Mouse (Mus musculus): ENCODE data around the gene Tnfrsf11a. TPM values are rescaled to one million over a fixed set of nuclear protein-coding genes. Genes with fewer than 3 reads are reported as not detected.
A peak's percentile ranks its signal among the peaks of the same experiment; 100 is the strongest.

Tnfrsf11a gene
- total RNA-seq, 2 experiments from 2014 or later: 2.4 to 2.5 TPM

DNA sequence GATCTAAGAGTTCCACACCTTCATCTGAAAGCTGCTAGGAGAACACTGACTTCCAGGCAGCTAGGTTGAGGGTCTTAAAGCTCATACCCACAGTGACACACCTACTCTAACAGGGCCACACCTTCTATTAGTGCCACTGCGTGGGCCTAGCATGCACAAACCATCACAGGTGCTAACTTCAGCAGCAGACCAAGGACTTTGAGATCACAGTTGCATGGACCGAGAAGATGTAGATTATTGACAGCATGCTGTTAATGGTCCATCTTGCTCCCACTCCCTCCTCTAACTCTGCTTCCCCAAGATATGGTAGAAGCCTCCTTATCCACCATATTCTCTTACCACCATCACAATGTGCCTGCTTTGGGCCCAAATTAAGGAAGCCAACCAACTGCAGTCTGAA is 79.2 kb downstream of the Tnfrsf11a start:
- DNase-seq (ENCODE audit: low spot score in 2 of 2): no peak
- no peak for TF ChIP-seq CTCF (conservative IDR thresholded peaks at IDR 0.05)
- Histone ChIP-seq H3K4me3 (no peak overlapping the region), H3K27ac (no peak overlapping the region)

DNA sequence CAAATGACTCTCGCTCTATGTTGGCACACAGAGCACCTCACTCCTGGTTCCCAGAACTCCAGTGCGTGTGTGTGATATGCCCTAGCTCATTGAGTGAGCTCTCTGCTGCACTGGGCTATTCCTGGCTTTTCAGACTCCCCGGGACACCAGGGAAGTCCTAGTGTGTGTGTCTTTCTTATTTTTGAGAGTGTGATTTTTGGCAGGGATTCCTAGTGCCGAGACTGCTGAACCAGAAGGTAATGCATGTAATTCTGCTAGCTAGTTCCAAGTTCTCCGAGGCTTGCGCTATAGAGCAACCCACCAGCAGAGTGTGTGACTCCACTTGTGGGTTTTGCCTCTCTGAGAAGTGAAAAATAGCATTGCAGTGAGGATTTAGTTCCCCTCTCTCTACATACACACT is 96.1 kb downstream of the Tnfrsf11a start:
- no peak overlapping the region for H3K4me3 ChIP-seq
- H3K27ac ChIP-seq: no peak overlapping the region
- no peak; the same call in 1 of the 2 replicates for TF ChIP-seq CTCF (conservative IDR thresholded peaks at IDR 0.05)
- no peak for DNase-seq (ENCODE audit: low spot score in 2 of 2)

DNA sequence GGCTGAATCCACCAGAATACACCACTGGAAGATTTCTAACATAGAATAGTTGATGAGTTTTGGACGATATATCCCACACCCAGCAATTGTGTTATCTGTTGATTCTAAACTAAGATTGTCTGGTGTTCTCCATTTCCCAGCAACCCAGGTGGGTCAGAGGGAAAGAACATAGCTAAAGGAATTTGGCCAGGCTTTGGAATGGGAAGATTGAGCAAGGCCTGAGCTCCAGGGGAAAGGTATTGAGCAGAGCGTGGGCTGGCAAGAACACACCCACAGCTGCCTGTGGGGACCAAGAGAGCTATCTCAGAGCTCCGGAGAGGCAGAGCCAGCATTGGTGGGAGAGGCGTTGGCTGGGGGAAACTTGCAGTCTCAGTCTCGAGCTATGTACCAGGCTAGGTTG is 97.3 kb downstream of the Tnfrsf11a start:
- DNase-seq (ENCODE audit: low spot score in 2 of 2): no peak
- H3K4me3 ChIP-seq: no peak overlapping the region
- no peak overlapping the region for H3K27ac ChIP-seq
- no peak for TF ChIP-seq CTCF (conservative IDR thresholded peaks at IDR 0.05)

DNA sequence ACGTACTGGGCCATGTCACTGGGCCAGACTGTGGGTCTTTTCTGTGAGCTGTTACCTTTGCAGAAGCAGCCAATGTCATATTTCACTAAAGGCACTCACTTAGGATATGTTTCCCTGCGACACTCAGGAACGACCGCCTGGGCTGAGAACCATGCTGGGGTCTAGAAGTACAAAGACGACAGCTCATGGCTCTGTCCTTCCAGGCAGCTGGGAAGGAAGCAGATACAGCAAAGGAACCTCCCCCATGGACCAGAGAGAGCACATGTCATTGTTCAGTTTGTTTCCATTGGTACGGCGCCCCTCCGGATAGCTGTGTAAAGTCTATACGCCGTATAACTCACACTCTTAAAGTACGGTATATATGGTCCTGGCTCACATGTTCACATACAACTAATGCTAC is 97.9 kb downstream of the Tnfrsf11a start:
- no peak for DNase-seq (ENCODE audit: low spot score in 2 of 2)
- H3K27ac ChIP-seq: no peak overlapping the region
- no peak overlapping the region for H3K4me3 ChIP-seq
- no peak for TF ChIP-seq CTCF (conservative IDR thresholded peaks at IDR 0.05)

DNA sequence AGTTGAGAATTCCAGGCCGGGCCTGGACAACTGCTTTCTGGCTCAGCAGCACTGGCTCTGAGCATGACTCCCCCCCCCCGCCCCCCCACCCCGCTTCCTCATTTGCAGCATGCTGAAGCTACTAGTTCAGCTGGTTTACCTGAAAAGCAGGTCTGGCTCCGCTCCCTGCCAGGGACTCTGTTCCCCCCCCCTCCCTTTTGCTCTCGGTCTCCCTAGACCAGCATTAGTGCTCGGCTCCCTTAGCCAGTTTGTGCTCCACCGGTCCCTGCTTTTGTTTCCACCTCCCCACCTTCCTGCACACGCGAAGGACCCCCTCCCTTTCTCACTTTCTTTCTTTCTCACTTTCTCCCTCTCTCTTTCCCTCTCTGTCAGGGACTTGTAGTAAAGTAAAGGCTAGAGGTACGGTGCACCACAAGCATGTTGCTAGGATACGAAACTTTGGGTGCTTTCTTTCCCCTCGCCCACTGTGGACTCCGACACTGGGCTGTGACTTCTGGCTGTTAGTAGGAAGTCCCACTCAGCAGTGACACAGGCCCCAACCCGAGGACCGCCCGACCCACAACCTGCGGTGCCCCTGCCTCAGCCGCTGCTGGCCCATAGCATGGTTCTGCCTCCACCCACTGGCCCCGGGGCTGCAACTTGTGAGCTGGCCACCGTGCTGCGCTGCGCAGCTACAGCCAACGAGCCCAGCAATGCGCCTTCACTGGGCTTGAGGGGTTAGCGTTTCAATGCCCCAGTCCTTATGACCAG is 100.2 kb downstream of the Tnfrsf11a start:
- peak; percentile 28; the same call in 1 of the 2 replicates for TF ChIP-seq CTCF (conservative IDR thresholded peaks at IDR 0.05)
- no peak overlapping the region for H3K27ac ChIP-seq
- H3K4me3 ChIP-seq: no peak overlapping the region; the same call in 1 of the 2 replicates
- no peak for DNase-seq (ENCODE audit: low spot score in 2 of 2)

DNA sequence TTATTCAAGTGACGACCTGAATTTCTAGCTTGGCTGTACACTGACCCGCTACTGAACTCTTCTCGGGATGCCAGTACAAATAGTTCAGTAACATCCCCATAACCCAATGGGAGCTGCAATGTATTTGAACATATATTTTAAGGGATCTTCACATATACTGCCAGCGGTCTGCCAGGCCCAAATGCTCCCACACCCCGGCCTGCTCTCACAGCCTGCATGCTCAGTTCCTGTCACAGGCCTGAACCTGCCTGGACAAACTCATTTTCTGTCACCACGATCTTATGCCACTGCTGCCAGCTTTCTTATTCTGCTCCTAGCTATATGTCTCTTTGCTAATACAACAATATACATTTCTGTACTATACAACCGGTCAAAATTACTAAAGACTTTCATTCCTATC is 100.9 kb downstream of the Tnfrsf11a start:
- no peak overlapping the region for H3K27ac ChIP-seq
- no peak overlapping the region for H3K4me3 ChIP-seq
- TF ChIP-seq CTCF (conservative IDR thresholded peaks at IDR 0.05): no peak
- no peak for DNase-seq (ENCODE audit: low spot score in 2 of 2)

GRCm38 (mm10) chr1:105883498-105883897 is 103.0 kb downstream of the Tnfrsf11a start:
- TF ChIP-seq CTCF (conservative IDR thresholded peaks at IDR 0.05): no peak
- Histone ChIP-seq H3K27ac (no peak overlapping the region), H3K4me3 (no peak overlapping the region)
- no peak for DNase-seq (ENCODE audit: low spot score in 2 of 2)

DNA sequence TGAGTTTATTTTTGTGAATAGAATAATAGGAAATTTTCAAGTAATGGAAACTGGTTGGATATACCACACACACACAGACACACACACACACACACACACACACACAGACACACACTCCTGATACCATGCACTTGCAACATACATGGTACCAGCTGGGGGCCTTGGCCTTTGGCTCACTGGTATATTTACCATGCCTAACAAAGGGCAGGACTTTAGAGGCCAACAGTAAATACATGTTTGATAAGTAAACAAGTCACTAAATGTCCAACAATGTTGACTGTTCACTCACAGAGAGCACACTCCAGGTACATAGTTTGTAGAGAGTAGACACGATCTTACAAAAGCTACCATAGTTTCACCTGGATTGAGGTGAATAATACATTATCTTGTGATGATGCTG is 104.6 kb downstream of the Tnfrsf11a start:
- no peak for TF ChIP-seq CTCF (conservative IDR thresholded peaks at IDR 0.05)
- H3K4me3 ChIP-seq: no peak overlapping the region
- H3K27ac ChIP-seq: no peak overlapping the region
- no peak for DNase-seq (ENCODE audit: low spot score in 2 of 2)

DNA sequence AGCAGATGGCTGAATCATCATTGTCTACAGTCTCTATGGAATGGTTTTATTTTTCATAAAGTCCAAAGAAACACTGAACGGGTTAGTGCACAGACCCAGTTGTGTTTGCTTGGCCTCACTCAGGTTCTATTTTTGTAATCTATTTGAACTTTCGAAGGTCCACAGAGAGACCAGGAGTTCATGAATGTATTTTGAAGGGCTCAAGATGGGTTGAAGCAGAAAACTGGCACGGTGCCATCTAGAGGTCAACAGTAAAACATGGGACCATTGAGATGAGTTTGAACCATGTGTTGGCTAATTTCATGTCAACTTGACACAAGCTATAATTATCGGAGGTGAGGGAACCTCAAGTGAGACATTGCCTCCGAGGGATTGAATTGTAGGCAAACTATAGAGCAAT is 105.1 kb downstream of the Tnfrsf11a start:
- no peak for DNase-seq (ENCODE audit: low spot score in 2 of 2)
- TF ChIP-seq CTCF (conservative IDR thresholded peaks at IDR 0.05): no peak

GRCm38 (mm10) chr1:105886358-105886757 is 105.8 kb downstream of the Tnfrsf11a start:
- no peak for TF ChIP-seq CTCF (conservative IDR thresholded peaks at IDR 0.05)
- no peak for DNase-seq (ENCODE audit: low spot score in 2 of 2)
- no peak overlapping the region for H3K27ac ChIP-seq
- H3K4me3 ChIP-seq: no peak overlapping the region

More for the DNA sequence above, 105.1 kb downstream of the Tnfrsf11a start:
- H3K4me3 ChIP-seq: no peak overlapping the region
- H3K27ac ChIP-seq: no peak overlapping the region

DNA sequence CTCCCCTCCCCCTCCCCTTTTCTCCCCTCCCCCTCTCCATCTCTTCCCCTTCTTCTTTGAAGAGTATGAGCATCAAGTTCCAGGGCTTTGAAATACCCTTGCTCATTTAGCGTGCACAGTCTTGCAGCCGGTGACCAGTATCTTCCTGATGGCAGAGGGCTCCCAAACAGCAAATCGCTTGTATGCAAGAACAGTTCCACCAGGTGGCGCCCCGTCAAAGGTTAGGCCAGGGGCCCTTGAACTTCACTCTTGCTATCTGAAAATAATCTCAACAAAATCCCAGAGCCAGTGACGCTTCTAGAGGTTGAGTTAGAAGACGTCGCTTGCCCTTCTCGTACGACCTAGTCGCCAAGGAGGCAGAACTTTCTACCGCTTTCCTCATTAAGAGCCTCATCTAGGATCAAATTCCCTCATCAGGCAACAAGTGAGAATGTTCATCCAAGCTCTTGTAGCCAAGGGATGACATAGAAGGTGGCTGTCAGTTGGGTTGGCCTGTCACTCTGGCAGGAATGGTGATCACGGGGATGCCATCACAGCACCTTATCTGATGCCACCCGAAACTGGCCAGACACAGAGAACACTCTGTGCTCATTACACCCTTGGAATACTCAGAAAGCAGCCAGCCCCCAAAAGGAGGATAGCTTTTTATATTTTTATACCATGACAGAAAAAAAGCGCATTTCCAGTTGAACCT is 110.7 kb downstream of the Tnfrsf11a start:
- no peak overlapping the region for H3K4me3 ChIP-seq
- H3K27ac ChIP-seq: no peak overlapping the region
- DNase-seq (ENCODE audit: low spot score in 2 of 2): peak; percentile 68 to 87
- peak; percentile 85 for TF ChIP-seq CTCF (conservative IDR thresholded peaks at IDR 0.05)

DNA sequence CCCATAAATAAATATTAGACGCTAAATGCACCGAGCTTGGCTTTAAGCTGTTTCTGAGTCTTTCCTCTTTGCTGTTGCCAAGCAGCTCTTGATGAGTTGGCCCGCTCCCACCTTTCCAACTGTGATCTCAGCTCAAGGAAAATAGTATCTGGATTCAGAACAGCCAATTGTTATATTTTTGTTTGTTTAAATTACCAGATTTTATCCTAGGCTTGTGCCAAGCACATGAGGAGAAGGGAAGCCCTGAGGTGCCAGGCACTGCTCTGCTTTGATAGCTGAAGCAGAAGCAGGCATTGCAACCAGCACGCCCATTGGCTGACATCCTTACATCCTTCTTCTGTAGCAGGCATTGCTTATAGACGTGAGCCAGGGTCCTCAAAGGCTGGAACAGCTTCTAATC is 114.5 kb downstream of the Tnfrsf11a start:
- peak in 1 of 2 experiments; percentile 13 for DNase-seq (ENCODE audit: low spot score in 2 of 2)
- no peak overlapping the region for H3K27ac ChIP-seq

More for the DNA sequence above, 114.5 kb downstream of the Tnfrsf11a start:
- no peak for TF ChIP-seq CTCF (conservative IDR thresholded peaks at IDR 0.05)
- no peak overlapping the region for H3K4me3 ChIP-seq

Other genes starting within 250 kb of the Tnfrsf11a start
- 10 to 100 TPM; 19.0 to 19.8 TPM for gene Pign, start 117.0 kb upstream of the Tnfrsf11a start, total RNA-seq (2021)
- gene Relch, start 116.9 kb upstream of the Tnfrsf11a start, total RNA-seq (2021): 10 to 100 TPM; 98.7 to 99.3 TPM
- 10 to 100 TPM; 17.7 to 20.0 TPM for gene Zcchc2, start 209.7 kb downstream of the Tnfrsf11a start, total RNA-seq (2021)

Measured in layer of hippocampus, adult 2 months (tissue).